Mouse (Mus musculus) 3134 (cell line): ENCODE measurements around the gene Fhit.

Experiments used
- DNase-seq: peaks from one replicate; pipeline ENCODE4 v3.0.0-alpha.2; 2011; ENCODE audit warnings: low spot score; ENCODE audit not compliant: insufficient read length; ENCODE audit errors: extremely low read depth

Gene Fhit

DNA sequence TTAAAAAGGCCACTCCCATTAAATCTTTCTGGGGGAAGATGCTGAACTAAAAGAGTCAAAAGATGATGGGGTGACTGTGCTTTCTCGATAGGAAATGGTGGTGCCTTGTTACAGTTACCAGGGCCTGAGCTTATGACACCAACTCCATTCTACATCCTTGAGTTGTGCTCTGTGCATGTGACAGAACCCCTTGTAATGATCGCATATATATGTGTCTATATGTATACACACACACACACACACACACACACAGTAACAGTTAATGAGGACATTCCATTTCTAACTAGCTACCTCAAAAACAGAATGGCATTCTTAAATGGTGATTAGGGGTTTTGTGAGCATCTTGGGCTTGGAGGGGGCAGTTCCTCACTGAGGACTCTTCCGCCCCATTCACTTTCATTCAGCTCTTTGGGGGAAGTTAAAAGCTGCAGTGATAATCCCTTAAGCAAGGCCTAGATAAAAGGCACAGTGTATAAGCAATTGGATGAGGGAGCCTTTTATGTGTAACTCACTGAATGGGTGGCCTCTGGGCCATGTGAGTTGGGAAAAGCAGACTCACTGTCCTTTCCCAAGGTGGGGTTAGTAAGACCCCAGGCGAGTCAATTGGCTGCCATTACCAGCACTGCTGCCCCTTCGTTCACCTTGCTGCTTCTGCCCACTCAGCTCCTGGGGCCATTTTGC, 449.9 kb downstream of the Fhit start:
- DNase-seq, result no peak

DNA sequence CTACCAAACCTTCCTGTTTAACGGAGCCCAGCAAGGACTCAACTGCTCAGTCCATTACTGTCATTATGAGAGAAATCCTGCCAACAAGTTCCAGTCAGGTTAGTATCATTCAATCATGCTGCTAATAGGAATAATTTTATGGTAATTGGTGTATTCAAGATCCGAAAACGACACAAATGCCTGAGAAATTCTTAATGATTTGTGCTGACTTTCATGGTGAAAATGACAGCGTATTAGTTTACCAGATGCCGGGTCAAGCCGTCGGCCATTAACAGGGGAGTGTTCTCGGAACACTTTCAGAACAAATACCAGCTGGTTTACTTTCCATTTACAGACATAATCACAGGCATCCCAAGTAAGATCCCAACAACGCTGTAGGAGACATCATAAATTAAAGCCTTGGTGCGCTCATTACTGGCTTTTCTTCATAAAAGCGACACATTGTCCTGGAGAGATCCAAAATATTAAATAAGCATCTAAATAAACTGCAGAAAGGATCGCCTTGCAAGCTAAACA, 451.0 kb downstream of the Fhit start:
- no peak for DNase-seq

DNA sequence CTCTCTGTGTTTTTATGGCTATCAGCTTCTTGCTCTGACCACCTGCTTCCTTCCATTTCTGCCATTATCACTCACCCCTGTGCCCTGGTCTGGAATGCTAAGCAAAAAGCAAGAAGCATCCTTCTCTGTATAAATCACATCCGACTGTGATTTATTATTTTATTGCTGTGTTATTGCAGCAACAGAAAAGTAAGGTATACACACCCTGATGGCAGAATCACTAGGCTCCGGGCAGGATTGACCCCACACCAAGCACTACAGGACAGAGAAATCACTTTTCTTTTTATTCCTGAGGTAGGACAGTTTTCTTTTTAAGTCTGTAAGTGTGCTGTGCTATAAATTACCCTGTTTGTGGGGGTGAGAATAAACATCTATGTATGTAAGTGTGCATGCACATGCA, 460.1 kb downstream of the Fhit start:
- DNase-seq, result no peak

DNA sequence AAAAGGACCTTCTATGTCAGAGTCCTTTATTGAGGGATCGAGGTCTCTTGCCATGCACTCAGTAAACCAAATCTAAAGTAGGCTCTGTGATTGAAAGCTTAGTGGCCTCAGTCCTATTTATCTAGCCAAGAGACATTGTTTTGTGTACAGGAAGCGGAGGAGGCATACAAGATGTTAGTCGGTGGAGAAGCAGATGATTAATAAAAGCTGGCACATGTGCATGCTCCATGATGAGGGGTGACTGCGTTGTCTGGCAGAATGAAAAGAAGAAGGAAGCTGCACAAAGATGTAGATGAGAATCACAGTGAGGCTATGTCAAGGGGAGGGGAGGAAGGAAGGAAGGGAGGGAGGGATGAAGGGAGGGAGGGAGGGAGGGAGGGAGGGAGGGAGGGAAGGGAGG, 481.8 kb downstream of the Fhit start:
- no peak for DNase-seq

DNA sequence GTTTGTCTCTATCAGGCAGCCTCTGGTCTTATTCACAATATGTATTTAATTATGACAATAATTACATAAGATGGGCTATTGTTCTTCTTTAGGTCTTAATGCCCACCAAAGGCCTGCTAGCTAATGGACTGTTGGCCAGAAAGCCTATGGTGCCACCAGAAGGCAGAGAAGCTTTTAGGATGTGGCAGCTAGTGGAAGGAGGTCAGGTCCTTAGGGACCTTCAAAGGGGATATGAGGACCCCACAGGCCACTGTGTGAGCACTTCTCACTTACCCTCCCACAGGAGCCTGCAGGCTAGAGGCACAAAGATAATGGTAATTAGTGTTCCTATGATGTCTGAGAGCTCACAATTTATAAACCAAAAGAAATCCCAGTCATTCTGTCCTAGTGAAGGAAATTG, 482.2 kb downstream of the Fhit start:
- DNase-seq, result no peak

DNA sequence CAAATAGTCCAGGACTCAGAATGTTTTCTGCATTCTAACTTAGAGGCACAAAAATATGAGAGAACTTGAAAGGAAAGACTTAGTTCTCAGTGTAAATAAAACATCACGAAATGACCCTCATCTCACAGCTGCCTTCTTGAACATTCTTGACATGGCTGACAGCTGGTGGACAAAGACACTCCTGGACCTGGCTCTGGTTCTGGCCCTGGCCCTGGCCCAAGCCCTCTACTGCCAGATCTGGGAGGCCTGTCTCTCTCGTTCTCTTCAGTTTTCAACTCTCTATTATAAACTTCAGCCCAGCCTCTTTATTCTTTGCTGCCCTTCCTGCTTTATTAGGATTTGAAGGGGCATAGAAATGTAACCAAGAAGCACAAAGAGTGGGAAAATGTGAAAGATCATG, 484.2 kb downstream of the Fhit start:
- no peak for DNase-seq

DNA sequence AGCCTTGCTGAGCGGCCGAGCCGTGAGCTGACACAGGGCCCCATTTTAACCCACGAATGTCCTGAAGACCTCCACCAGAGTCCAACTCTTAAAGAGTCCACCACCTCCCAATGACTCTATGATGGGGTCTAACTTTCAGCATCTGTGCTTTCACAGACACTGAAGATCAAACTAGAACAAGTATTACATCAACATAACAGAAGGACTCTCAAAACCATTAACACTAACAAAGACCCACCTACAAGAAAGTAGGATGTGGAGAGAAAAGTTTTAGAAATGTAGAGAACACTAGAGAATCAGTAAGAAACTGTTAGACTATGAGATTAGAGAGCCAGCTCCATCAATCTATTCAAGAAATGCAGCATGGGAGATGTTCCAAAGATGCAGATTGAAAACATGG, 501.6 kb downstream of the Fhit start:
- no peak for DNase-seq

DNA sequence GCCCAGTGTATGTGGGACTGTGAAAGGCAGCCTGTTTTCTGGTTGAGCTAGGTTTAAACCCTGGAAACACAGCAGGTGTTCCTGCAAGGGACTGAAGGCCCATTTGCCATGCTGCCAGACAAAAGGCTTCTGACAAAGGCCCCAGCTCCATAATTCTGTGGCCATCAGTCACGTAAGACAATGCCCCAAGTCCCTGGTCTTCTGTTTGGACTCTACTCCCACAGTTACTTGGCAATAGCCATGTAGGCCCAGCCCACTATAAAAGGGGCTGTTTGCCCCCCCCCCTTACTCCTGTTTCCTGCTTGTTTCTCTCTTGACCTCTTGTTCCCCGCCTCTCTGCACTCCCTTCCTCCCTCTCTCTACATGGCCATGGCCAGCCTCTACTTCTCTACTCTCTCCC, 502.5 kb downstream of the Fhit start:
- DNase-seq, result no peak

DNA sequence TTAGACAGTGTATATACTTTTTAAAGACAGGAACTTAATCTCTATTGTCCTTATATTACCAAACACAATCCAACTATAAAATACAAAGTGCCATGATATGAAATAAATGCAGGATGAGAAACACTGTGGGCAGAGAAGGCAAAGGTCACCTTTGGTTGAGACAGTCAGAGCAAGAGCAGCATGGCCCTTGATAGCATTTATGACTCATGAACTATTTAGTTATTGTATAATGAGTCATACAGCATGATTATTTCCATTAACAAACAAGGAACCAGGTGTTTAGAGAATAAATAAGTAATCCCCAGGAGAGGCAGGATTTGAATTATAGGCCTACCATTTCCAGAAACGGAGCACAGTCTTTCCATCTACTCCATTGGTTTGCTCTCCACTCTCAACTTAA, 503.6 kb downstream of the Fhit start:
- DNase-seq, result no peak

DNA sequence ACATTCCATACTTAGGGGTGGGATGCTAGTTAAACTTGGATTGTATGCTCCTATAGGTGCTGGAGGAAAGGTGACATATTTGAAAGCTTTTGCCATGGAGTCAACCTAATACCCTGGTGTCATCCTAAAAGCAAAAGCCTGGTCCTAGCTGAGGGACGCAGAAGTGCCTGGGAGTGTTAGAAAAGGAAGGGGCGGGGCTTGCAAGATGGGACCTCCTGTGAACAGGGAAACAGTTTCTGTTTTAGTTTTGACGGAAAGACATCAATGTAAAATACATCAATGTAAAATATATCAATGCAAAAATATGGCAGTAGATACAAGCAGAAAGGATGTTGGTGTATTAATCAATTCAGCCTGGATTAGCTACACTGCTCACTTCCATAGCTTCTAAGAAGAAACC, 504.5 kb downstream of the Fhit start:
- DNase-seq, result no peak

DNA sequence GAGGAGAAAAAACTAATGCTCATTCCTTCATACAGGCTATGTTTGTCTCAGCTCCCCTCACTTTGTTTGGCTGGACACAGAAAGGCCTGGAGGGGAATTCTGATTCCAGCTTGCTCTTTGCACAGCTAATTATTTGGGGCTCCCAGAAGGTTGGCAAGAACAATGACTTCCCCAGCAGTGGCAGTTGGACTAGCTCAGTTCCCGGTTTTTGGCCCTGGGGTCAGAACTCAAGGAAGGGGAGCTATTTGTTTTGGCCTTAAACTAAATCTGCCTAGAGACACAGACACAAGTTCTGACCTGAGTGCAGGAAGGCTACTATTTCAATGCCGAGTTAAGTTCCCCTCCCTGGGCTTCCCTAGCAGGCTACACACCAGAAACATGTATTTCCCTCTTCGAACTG, 506.0 kb downstream of the Fhit start:
- DNase-seq, result no peak

DNA sequence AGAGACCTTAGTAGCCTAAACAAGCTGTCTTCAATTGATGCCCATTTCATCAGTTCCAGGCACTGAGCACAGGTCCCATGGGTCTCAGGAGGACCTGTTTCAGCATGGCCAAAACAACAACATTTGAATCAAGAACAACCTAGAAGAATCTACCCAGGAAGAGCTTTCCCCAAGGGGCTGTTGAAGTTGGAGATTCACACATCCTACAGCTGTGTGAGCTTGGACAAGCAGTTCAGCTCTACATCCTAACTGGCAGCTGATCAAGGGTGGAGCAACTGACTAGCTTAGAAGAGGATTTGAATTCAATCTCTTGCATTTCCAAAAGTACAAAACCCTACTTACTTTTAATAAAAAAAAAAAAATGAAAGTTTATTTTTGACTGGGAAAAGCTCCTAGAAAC, 514.0 kb downstream of the Fhit start:
- no peak for DNase-seq

DNA sequence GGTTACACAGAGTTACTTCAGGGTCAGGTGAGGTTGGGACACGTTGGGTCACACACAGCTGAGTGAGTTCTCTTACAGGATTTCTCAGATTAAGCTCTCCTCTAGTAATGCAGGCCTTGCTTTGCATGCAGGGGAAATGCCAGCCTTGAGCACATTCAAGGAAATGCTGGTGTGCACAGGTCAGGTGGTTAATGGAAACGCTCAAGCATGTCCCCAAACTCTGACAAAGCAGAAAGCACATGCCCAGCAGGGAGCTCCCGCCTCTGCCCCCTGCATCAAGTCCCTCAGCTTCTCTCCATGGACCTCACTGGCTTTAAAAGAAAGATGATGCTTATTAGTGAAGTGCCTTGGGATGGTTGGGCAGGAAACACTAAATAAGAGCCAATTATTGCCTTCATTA, 530.1 kb downstream of the Fhit start:
- DNase-seq, result no peak

DNA sequence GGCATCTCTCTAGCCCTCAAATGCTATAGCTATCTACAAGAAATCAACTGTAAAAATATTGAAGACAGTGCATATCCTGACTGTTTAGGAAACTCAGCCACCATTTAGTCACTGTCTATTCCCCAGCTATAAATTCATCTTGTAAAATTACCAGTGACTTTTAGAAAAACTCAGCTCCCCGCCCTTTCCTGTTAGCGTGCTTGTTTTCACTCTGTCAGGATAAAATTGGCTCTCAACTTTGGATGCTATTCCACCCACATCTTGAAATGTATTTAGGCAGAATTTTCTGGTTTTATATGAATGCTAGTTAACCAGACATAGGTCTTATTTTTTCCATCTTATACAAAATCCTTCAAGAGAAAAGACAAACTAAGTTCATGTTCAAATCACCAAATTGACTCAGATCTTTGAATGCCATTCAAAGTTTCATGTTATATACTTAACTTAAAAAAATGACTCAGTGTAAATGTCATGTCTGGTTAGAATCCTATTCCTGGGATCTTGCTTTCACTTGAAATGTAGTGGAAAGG, 530.9 kb downstream of the Fhit start:
- no peak for DNase-seq

DNA sequence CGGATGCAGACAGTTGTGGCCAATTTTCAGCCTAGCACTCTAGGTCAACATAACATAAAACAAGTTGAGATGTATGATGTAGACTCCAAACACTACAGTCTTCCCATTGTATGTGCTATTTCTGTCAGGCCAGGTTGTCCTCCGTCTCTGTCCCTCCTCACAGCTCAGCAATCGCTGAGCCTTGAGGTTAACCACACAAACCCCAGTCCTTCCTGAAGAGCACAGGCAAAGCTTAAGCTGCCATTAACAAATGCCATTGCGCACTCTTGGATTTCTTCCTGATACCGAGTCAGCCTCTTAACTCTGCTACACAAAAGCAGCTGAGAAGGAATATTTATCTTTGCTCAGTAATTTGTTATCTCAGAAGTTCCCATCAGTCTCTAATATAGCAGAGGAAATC, 568.4 kb downstream of the Fhit start:
- DNase-seq, result no peak

DNA sequence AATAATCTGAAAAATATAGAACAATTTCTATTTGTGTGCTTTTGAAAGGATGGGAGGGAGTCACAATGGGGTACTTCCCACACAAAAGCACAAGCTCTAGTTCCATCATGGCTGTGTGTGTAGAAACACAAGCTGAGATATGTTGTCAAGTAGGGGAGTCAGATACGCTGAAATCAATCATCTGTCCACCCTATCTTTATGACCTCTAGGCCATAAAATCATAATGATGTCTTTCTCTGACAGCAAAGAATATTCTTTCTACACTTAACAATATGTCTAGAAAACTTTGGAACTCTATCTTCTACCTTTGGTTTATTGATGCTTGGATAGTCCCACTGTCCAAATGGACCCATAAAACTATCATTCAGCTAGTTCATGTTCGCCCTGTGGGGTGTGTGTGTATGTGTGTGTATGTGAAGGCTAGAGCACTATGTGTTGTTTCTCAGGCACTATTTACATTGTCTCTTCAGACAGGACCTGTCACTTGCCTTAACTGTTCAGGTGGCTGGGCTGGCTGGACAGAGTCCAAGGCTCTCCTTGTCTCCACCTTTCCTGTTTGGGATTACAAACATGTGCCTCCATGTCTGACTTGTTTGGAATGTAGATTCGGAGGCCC, 592.8 kb downstream of the Fhit start:
- no peak for DNase-seq

DNA sequence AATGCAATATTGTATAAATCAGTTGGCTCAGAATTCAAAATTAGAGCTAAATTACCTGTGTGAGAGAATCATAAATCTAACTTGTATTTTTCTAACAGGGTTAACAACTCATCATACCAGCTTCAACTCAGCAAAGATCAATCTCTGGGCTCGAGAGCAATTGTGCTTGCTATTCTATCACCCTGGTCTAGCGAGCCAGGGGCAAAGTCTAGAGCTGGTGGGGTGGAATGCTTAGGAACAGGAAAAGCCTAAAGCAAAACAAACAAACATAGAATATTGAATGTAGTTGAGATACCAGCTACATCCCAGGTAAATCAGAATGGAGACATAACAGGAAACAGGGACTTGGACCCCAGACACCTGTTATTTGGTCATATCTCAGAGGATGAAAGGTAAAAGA, 594.1 kb downstream of the Fhit start:
- no peak for DNase-seq

DNA sequence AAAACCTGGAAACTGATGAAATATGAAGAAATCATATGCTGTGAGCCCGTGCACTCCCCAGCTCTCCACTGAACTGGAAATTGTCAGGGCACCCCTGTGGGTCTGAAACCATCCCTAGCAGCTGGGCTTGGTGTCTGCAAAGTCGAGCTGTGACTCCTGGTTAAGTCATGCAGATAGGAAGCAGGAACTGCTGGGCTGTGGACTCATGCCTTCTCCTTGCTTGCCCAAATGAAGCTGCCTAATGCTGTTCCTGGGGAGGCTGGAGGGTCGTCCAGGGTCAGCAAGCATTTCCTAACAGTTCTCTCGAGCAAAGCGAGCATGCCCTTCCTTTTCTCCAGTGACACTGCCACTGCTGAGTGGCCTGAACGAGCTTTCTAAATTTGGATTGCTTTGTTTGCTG, 607.1 kb downstream of the Fhit start:
- no peak for DNase-seq

DNA sequence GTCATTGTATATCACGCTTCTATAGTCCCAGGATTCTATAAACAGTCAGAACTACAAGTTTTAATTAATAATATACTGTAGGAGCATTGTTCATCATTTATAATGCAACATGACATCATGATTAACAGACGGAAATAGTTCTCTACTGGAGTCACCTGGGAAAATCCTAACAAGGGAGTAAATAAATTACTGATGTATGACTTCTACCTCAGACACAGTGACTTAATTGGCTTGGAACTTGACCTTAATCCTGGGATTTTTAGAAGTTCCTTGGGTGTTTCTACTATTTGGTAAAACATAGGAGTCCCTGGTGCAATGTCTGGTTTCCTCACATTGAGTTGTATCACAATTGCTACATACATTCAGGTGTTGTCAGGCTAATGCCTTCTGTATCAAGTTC, 613.2 kb downstream of the Fhit start:
- DNase-seq, result no peak

DNA sequence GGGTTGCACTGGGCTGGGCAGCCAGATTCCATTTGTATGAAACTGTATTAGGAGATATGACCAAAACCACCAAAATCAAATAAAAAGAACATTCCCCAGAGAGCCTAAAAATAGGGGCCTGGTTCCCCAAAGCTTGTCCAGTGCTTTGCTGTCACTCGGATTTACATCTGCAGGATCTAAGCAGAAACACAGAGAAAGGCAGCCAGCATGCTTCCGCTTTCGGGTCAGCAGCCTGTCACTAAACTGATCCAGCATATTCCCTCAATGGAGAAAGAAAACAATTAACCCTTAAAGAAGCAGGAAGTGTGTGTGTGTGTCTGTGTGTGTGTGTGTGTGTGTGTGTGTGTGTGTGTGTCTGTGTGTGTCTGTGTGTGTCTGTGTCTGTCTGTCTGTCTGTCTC, 615.9 kb downstream of the Fhit start:
- no peak for DNase-seq

DNA sequence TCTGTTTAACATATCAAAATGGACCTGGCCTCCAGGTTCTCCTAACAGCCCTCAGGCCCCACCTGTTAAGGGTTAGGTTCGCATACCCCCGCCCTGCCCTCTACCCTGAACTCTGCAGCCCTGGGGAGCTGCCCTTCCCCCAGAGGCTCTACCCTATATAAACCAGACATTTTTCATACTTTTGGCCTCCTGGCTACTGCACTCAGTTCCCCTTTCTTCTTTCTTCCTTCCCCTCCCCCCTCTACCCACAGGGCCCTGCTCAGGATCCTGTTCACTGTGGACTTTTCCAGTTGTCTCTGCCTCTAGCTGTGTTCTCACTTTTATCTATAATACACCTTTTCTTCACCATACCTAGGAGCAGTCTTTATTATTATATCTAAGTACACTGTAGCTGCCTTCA, 627.0 kb downstream of the Fhit start:
- DNase-seq, result no peak

DNA sequence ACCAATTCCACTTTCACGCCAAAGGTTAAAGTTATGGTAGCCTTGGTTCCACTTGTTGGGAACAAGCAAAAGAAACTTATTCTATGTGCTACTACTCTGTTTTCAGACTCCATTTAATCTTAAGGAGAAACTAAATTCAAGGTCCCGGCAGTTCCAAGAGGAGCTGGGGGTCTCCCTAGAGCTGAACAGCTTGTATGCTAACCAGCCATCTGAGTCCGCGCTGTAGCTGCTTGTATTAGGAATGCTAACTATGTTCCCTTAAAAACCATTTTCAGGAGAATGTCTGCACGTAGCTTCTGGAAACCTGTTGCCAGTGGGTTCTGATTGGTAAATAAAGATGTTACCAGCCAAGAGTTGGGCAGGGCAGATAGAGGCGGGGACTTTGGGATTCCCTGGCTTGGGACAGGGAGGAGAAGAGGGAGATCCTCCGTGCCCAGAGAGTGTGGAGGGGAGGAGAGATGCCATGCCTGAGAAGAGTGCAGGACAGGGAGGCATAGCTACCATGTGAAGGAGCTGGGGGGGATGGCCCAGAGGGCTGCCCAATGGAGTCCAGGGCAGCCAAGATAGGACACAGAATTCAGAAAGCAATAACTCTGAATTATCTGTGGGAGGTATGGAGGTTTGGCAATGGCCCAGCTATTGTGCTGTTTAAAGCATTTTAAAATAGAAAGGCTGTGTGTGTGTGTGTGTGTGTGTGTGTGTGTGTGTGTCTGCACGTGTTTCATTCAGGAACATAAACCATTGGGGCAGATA, 629.9 kb downstream of the Fhit start:
- DNase-seq, result no peak
